Mouse (Mus musculus) olfactory bulb, adult 2 months (tissue): ENCODE measurements around the gene Gm49380. TPM values are rescaled to one million over a fixed set of nuclear protein-coding genes. Genes with fewer than 3 reads are reported as not detected.
A peak's percentile ranks its signal among the peaks of the same experiment; 100 is the strongest.

Experiments used
- H3K27ac ChIP-seq: fragments of 200-500 bp; 2 replicates; pipeline ENCODE4 v1.5.1; 2012; ENCODE audit warnings: low read depth, low read length; ENCODE audit not compliant: insufficient read depth
- H3K4me1 ChIP-seq: fragments of 200-500 bp; 2 replicates; pipeline ENCODE4 v1.6.1; 2012; ENCODE audit warnings: low read length; ENCODE audit not compliant: control insufficient read depth, insufficient read depth
- H3K4me3 ChIP-seq: fragments of 200-500 bp; 2 replicates; pipeline ENCODE4 v1.5.1; 2012; ENCODE audit warnings: mild to moderate bottlenecking, low read depth, low read length, moderate library complexity; ENCODE audit not compliant: insufficient read depth
- CTCF ChIP-seq: fragments of 200-500 bp; IDR thresholded peaks from 2 replicates; pipeline ENCODE4 v1.5.1; 2012; ENCODE audit warnings: low read depth, mild to moderate bottlenecking, low read length, moderate library complexity; ENCODE audit not compliant: insufficient read depth
- POLR2A ChIP-seq: fragments of 200-500 bp; IDR thresholded peaks from 2 replicates; pipeline ENCODE4 v1.6.1; 2012; ENCODE audit warnings: mild to moderate bottlenecking, low read depth, low read length, moderate library complexity; ENCODE audit not compliant: insufficient read depth
- WGBS: fragments of 180-500 bp; shearing (Covaris S2); methylation state at CpG from one replicate; pipeline ENCODE4 v1.1.7; 2018; 5-methylcytosine and 5-hydroxymethylcytosine counted together
- polyA plus RNA-seq: library from polyadenylated mRNA; stranded (reverse); fragments of >200 nt; gene quantifications from 2 replicates; pipeline ENCODE4 v1.2.4, GENCODE M21; 2012; ENCODE audit warnings: low replicate concordance; ENCODE audit not compliant: missing spikeins, insufficient read depth, insufficient read length

Gene Gm49380
- polyA plus RNA-seq, result not detected in 2 replicates

GRCm38 (mm10) chr9:44113105-44113789, at the start of gene Gm49380, which contains the start of gene Rnf26:
Gene Gm49380 (minus strand): TSS chr9:44113500.
Gene Rnf26 (minus strand): TSS chr9:44113517.
- under 1% methylated on average over 46 of the region's 51 CpGs for WGBS
- Histone ChIP-seq H3K4me3 (peak within 1 kb of the TSS; percentile 81), H3K27ac (no peak within 1 kb of the TSS), H3K4me1 (peaks cover 26% of the 10 kb centered on the region)
- no peak for TF ChIP-seq CTCF
- TF ChIP-seq POLR2A, result peak; percentile 35; the same call in 1 of the 2 replicates

- Histone ChIP-seq H3K4me3 (no peak overlapping the region), H3K4me1 (no peaks in the 10 kb centered on the region), H3K27ac (no peak overlapping the region)
- WGBS, result 90% methylated on average over 3 of the region's 3 CpGs
- TF ChIP-seq CTCF (no peak), POLR2A (no peak)
Measured at GRCm38 (mm10) chr9:44159886-44160285, 46.6 kb upstream of the Gm49380 start.

DNA sequence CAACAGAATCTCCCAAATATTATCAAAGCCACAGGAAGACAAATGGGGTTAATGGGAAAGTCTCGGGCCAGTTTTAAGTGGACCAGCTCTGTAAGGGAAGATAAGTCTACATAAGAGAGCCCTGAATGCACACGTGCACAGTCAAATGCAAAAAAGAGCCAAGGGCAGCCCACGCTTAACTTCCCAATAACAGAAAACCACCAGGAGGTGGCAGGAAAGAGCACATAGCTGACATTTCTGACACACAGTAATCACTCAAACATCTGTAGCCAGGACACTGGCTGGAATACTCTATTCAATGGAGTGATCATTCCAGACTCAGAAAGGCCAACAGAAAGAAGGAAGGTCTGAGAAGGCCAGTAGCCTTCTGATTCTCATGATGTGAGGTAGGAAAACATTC, 34.0 kb upstream of the Gm49380 start:
- Histone ChIP-seq H3K4me1 (peaks cover 11% of the 10 kb centered on the region), H3K4me3 (no peak overlapping the region), H3K27ac (no peak overlapping the region)
- 37% methylated on average over 3 of the region's 3 CpGs for WGBS
- TF ChIP-seq POLR2A, result no peak
- no peak for TF ChIP-seq CTCF

- H3K4me1 ChIP-seq, result peaks cover 14% of the 10 kb centered on the region
- H3K4me3 ChIP-seq, result no peak overlapping the region
- no peak for TF ChIP-seq CTCF
- no peak for TF ChIP-seq POLR2A
- H3K27ac ChIP-seq, result peak overlapping the region; percentile 32
Measured at GRCm38 (mm10) chr9:44144718-44145060, 31.4 kb upstream of the Gm49380 start.

DNA sequence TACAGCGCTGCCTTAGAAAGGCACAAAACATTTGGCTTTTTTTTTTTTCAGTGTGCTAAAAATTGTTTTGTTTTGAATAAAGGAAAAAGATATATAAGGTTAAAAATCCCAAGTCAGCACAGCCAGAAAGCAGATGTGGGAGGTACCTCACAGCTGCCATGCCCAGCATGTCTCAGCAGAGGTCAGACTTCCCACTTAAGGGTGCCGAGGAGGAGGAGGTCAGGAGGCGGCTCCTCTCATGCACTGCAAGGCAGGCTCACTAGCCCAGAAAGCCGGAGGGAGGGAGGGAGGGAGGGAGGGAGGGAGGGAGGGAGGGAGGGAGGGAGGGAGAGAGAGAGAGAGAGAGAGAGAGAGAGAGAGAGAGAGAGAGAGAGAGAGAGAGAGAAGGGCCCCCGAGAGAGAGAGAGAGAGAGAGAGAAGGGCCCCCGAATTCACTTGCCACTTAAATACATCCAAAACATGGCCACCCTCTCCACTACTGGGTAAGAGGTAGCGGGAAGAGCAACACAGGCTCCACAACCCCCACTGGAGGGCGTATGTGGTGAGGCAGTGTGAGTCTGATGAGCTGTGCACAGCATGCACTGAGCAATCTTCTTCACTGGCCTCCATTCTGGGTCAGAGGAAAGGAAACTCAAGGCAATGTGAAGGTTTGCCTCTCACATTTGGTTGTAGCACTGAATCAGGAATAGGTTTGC, 30.9 kb upstream of the Gm49380 start:
- H3K27ac ChIP-seq, result peak overlapping the region; percentile 58
- TF ChIP-seq POLR2A (no peak), CTCF (no peak)

DNA sequence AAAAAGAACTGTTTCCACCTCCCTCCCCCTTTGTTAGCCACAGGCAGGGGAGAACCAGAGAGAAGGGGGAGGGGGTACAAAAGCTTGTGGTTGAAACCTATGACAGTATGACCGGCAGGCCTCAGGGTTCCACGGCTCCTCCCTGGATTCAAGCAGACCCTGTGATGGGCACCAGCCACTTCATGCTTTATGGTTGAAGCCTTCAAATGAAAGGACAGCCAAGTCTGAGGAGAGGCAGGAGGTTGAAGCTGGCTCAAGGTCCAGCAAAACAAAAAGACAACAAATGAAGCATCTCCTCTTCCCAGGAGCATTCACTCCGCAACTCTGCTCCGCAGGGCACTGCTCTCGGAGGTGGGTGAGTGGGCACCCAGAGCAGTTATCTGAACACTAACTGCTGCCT, 30.1 kb upstream of the Gm49380 start:
- H3K27ac ChIP-seq, result peak overlapping the region; percentile 58; the same call in 1 of the 2 replicates
- TF ChIP-seq POLR2A (no peak), CTCF (no peak)
- H3K4me3 ChIP-seq, result no peak overlapping the region
- H3K4me1 ChIP-seq, result peaks cover 14% of the 10 kb centered on the region
- WGBS, result 38% methylated on average over 5 of the region's 5 CpGs

More for the DNA sequence above, 30.9 kb upstream of the Gm49380 start:
- Histone ChIP-seq H3K4me3 (no peak overlapping the region), H3K4me1 (peaks cover 14% of the 10 kb centered on the region)
- WGBS, result 15% methylated on average over 7 of the region's 8 CpGs

GRCm38 (mm10) chr9:44141951-44142350, 28.7 kb upstream of the Gm49380 start:
- WGBS, result 64% methylated on average over 5 of the region's 5 CpGs
- Histone ChIP-seq H3K4me3 (no peak overlapping the region), H3K4me1 (peaks cover 14% of the 10 kb centered on the region), H3K27ac (no peak overlapping the region)
- TF ChIP-seq CTCF (no peak), POLR2A (no peak)

GRCm38 (mm10) chr9:44137846-44138245, 24.5 kb upstream of the Gm49380 start:
- no peak overlapping the region for H3K4me3 ChIP-seq
- TF ChIP-seq CTCF (no peak), POLR2A (no peak)
- 82% methylated on average over 4 of the region's 4 CpGs for WGBS
- peaks cover 22% of the 10 kb centered on the region for H3K4me1 ChIP-seq
- no peak overlapping the region for H3K27ac ChIP-seq

GRCm38 (mm10) chr9:44135731-44136411, 22.6 kb upstream of the Gm49380 start:
- Histone ChIP-seq H3K4me3 (no peak overlapping the region), H3K4me1 (peaks cover 26% of the 10 kb centered on the region), H3K27ac (no peak overlapping the region)
- TF ChIP-seq CTCF (no peak), POLR2A (no peak)
- 61% methylated on average over 7 of the region's 7 CpGs for WGBS
